Mouse (Mus musculus): ENCODE results near the gene Gpc4.

The Gpc4 gene

DNA sequence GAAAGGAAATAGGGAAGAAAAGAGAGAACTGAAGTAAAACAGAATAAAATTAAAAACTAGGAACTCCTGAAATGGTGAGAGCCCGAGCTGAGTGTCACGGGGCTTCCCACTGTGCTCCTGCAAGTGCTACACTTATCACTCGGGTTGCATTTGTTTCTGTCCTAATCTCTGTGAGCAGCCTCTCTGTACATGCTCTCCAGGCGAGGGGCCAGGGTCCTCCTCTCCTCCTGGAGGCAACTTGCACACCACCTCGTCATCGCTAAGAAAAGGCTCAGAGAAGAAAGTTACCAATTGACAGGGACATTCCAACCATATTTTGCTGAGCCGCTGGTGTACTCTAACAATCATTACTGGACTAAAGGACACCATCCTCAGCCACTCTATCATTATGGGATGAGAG lies 14.0 kb downstream of the Gpc4 start:
- no peak for DNase-seq (ENCODE audit: low spot score in 2 of 2)

DNA sequence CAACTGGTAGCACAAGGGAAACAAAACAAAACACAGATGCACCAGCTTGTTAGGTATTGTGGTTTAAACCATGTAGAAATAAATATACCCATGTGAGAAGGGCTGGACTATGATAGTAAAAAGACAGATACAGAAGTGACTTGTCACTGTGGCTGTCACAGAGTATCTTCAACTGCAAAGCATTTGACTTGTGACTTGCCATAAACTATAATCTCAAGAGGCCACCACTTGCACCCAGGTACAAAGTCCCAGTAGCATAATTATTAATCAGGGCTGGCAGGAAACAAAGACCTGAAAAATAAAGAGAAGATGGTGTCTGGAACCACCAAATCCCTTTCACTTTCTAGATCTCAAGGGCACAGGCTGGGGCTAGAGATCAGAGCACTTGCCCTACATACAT lies 19.5 kb downstream of the Gpc4 start:
- no peak for DNase-seq (ENCODE audit: low spot score in 2 of 2)

DNA sequence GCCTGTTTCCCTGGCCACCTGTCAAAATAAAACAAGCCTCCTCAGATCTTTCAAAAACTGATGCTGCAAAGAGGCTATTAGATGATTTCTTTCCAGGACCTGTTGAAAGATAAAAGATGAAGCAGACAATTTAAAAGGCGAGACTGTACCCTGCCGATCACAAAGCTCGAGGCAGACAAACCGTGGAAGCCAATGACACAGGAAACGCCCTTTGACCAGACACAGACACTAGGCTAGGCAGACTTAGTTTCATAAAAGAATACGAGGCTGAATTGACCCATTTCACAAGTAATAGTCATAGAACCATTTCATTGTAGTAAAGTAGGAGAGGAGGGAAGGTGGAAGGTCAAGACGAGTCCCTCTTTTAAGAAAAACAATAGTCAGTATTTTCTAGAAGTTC lies 20.6 kb downstream of the Gpc4 start:
- no peak for DNase-seq (ENCODE audit: low spot score in 2 of 2)

DNA sequence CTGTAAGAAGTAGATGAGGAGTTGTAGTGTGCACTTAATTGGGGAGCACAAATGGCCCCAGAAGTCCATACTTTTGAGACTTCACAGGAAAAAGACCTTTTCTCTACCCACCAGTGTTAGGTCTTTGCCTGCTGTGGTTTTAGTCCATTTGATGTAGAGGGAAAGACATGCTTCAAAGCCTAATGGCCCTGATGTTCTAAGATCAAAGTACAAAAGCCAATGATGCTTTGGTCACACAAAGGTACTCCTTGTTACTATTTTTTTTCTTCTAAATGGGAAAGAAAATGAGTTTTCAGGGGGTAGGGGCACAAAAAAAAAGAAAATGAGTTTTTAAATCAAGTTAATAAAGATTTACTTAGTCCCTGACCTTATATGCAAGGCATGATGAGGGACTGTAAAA lies 24.7 kb downstream of the Gpc4 start:
- DNase-seq (ENCODE audit: low spot score in 2 of 2): no peak

DNA sequence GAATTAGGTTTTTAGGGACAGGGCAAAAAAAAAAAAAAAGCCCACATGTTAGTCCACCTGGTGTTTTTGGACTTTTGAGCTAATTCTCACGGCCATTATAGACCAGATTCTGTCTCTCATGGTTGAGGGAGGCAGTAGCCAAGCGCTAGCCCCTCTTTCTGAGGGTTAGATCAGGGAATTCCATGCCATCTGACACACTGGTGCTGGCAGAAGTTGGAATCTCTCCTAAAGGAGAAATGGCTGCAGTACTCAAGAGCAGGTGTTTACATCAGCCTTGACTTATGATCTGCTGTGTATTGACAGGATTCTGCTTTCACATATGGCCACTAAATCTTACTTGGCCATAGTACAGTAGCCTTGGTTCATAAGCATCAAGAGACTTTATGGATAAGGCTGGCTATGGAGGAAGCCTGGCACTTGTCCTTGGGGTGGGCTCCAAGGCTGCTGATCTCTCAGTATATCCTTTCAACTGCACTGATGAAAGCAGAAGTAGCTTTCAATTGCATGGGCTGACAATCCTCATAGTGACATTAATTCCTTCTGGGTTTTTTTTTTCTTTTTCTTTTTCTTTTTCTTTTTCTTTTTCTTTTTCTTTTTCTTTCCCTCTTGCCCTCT lies 26.5 kb downstream of the Gpc4 start:
- DNase-seq (ENCODE audit: low spot score in 2 of 2): no peak

DNA sequence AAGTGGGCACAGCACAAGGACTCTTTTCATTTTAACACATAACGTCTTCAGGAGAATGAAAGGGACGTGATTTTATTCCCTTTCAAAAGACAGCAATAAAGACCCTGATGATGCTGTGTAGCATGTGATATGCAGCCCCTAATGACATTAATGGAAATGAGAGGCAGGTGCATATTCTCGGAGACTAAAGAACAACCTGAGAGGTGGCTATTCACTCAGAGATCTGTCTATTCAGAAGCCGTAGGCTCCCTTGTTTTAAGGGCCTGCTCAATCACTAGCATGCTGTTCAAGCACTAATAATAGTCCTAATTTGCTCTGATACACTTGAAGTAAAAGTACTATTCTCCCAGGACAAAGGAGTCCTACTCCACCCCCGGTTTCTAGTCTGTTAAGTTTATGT lies 27.0 kb downstream of the Gpc4 start:
- no peak for DNase-seq (ENCODE audit: low spot score in 2 of 2)

DNA sequence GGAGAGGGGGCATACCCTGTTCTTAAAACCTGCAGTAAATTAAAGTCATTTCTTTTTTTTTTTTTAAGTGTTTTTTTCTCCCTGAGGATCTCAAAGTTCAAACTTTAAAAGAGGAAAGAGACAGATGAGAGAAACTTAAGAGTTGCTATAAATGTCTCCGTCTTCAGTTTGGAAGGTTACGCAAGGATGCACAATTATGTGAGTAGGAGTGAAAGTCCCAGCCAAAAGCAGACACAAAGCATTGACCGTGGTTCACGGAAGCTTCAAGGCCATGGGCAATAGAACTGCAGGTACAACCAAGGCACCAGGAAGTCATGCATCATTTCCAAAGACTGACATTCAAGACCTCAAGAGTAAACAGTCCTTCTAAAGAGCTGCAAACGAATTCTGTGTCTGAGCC lies 28.5 kb downstream of the Gpc4 start:
- DNase-seq (ENCODE audit: low spot score in 2 of 2): no peak

DNA sequence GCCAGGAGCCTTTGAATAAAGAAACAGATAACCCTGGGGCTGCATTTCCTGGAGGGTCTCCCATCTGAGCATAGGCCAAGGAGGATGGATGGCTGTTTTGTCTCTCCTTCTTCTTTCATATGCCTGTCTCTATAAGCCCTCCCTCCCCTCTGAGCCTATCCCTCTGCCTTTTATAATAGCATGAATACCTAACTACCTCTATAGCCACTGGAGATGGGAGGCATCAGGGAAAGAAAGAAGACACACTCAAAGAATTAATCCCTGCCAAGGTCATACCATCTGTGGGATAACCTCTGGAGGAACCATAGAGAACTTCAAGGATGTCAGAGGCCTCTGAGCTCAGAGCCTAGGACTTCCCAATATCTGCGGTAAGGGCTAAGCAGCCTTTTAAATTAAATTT lies 35.4 kb downstream of the Gpc4 start:
- no peak for DNase-seq (ENCODE audit: low spot score in 2 of 2)

DNA sequence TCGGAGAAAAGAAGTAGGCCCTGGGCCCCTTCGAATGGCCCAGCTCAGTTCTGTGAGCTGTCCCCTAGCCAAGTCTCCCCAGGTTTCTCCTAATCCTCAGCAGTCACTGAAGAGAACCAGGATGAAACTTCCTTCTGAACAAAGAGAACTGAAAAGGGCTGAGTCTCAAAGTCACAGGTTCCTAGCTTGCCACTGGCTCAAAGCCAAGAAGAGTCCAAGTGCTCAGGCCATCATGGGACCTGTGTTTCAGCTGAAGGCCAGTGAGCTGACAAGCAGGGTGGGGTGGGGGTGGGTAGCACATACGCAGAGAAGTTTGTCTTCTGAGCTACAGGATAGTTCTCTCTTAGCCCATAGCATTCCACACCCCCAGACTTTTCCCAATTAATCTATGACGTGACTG lies 36.3 kb downstream of the Gpc4 start:
- DNase-seq (ENCODE audit: low spot score in 2 of 2): no peak

DNA sequence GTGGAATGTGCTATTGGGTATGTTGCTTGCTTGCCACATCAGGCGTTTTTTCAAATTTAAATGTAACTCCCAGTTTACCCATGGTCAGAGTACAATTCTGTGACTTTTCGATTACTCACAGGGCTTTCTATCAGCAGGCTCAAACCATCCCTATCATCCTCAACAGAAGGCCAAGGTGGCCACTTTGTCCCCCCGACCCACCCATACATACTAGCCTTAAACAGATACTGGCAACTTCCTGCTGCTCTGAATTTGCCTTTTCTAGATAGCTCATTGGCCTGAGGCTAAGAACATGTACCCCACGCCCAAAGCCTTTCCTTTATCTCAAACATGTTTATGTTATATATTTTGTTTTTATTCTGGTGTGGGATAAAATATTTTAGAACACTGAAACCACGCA lies 51.4 kb downstream of the Gpc4 start:
- DNase-seq (ENCODE audit: low spot score in 2 of 2): no peak

DNA sequence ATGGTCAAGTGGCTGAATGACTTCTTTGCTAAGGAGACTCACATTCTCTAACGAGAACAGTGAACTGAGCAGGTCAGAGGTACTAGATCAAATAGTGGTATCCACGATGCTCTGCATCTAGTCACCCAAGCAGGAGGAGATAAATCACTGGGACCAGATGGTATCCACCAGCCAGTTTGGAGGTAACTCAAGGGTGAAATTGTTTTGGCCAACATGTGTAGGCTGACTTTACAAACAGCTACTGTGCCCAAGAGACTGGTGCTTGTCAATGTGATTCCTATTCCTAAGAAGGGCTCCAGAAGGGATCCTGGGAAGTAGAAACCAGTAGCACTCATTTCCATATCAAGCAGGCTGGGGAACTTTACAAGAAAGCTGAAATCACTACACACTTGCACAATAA lies 55.4 kb downstream of the Gpc4 start:
- no peak for DNase-seq (ENCODE audit: low spot score in 2 of 2)

DNA sequence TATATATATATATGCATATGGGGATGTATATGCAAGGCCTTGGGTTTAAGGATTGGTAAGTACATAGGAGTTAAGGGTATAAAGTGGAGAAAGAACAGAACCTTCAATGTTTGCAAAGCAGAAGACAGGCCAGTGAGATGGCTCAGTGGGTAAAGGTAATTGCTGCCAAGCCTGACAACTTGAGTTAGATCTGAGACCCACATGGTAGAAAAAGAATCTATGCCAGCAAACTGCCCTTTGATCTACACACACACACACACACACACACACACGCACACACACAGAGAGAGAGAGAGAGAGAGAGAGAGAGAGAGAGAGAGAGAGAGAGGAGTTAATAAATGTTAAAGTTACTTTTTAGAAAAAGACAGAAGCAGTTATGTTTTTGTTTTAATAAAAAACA lies 56.1 kb downstream of the Gpc4 start:
- no peak for DNase-seq (ENCODE audit: low spot score in 2 of 2)

DNA sequence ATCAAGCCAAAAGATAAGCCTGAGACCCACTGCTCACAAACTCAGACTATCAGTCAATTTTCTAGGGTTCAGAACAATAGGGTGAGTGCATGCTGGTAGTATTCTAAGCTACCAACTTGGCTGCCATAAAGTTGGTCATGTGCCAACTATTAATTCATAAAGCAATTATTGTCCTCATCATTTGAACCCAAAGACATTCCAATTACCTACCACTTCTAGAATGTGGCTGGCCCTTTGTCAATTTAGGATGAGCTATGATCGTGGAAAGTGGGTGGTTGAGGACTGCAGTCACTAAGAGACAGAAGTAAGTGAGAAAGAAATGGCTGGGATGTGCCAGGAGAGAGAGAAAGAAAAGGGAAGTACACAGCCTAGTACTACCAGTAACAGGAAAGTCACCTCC lies 61.3 kb downstream of the Gpc4 start:
- DNase-seq (ENCODE audit: low spot score in 2 of 2): no peak

DNA sequence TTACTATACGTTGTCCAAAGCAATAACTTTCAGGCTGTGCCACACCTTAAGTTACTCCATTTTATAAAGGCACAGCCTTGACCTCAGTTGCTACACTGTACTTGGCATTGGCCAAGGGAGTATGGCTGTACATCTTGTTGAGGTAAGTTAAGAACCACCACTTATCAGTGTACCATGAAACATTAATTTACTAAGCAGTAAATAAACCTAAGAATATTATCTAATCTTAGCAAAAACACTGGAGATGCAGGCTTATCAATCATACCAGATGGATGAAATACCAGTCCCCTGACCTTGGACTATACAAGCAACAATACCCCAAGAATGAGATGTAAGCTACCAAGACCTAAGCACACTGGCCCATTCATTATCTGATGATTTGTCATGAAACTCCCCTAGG lies 63.1 kb downstream of the Gpc4 start:
- DNase-seq (ENCODE audit: low spot score in 2 of 2): no peak

DNA sequence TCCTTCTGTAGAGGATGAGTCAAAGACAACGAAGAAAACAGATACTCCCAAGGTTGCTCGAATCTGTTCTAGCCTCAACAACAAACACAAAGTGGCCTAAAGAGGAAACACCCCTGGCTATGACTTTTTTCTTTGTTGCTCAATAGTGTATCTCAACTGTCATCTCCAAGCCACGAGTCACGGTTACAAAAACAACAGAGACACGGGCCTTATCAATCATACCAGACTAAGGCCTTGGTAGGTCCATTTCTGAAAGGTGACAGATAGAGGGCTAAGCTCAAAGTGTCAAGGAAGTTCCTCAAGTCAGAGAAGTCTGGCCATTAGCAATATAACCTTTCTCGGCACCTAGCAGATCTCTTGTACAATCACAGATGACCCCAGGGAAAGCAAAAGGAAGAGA lies 63.6 kb downstream of the Gpc4 start:
- DNase-seq (ENCODE audit: low spot score in 2 of 2): no peak

DNA sequence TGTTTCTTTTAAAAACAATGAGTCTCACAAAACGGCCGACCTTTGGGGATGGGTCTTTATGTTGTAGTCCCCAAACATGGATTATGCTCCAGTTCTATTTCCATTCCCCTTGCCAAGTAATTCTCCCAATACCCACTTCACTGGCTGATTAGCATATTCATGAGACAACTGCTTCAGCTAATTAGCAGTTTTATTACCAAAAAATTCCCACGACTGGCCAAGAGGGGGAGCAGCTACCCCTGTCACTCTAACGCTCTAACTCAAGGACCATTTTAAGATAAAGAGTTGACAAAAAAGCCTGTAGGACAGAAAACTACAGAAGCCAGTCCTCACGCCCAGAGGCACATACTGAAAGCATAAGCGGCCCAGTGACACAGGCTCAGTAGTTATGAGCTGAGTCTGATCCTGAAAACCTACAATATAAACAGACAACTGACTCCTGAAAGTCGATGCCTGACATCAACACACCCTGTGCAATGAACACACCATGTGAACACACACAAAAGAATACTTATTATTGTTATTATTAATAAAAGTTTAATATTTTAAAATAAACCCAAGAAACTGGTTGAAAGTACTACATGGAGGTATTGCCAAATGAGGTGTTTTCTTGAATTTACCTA lies 77.2 kb downstream of the Gpc4 start:
- peak in 1 of 2 experiments; percentile 3 for DNase-seq (ENCODE audit: low spot score in 2 of 2)

DNA sequence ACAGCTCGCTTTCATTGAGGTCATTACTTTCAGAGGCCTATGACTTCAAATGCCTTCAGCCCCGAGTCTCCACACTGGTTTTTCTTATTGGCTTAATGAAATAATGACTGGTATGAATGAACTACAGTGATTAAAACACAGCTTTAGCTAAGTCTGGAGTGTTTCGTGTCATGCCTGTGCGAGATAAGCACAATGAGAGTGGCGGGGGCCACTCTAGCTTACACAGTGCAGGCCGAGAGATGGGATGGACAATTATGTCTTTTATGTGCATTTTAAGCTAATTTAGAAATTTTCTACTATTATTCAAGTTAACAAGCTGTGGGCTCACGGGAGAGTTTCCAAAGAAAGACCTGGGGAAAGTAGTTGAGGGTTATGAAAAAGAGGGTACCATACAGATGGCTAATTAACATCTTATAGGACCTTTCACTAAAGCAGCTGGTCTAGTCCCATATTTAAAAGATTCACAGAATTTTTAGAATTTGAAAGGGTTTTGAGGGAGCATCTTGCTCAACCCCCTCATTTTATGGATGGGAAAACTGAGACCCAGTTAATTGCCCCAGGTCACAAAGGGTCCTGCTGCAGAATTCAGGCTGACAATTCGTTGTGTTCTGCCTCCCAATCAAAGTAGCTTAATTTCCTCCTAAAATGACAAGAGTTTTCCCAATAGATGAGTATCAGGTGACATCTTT lies 78.0 kb downstream of the Gpc4 start:
- no peak for DNase-seq (ENCODE audit: low spot score in 2 of 2)

DNA sequence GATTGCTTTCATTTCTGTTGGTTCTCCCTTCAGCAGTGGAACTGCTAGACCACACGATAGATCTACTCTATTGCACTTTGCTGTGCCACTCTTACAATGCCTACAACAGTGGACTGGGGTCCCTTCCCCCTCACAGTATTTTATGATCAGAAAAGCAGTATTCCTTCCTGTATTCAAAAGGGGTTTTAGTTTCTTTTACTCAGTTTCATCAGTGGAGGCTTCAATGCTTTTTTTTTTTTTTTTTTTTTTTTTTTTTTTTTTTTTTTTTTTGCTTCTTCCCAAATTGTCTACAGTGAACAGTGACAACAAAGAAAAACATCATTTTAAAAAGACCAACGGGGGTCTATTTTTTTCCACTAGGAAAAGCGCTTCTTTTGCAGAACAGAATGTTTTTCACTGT lies 81.5 kb downstream of the Gpc4 start:
- no peak for DNase-seq (ENCODE audit: low spot score in 2 of 2)

DNA sequence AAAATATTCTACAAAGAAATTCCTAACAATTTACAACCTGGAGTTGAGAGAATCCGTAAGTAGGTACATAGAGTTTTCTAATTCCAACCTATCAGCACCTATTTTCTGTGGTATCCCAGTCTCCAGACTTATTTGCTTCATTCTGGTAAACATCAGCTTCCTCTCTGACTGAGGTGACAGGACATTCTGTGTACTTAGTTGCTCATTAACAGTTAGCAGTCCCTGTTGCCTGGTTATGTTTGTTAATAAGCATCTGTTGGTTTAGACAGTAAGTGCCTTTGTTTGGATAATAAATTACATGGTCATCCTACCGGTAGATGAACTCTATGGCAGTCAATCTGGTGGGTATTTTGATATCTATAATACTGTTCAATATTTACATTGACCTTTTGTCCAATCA lies 92.6 kb downstream of the Gpc4 start:
- DNase-seq (ENCODE audit: low spot score in 2 of 2): no peak

DNA sequence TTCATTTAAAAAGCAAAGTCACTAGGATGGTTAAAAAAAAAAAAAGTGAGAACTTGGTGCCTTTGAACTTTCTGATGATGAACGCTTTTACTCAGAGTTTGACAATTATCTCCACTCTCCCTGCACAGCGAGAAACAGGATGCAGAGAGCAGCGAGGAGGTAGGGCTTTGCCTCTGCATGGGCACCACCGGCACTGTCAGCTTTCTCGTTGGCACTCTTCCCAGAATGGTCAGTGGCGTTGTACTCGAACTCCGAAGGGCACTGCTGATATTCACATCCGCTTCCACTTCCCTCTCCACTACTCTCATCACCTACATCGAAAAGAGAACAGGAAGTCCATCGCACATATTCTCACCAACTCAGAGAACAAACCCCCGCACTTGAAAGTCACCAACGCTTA lies 111.6 kb downstream of the Gpc4 start:
- no peak for DNase-seq (ENCODE audit: low spot score in 2 of 2)

DNA sequence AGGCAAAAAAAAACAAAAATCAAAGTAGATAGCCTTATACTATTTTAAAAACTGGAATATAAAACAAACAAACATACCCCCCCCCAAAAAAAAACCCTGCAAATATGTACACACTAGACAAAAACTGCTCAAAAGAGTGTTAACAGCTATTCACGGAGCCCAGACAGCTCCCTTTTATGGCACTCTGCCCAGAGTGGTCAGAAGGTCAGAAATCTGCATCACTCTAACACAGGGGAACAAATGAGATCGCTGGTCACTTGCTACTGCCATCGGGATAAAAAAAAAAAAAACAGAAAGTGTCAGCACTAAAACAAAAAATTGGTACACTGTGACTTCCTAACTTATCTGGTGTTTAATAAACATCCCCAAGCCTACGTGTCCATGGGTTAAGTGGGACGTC lies 113.0 kb downstream of the Gpc4 start:
- DNase-seq (ENCODE audit: low spot score in 2 of 2): no peak

DNA sequence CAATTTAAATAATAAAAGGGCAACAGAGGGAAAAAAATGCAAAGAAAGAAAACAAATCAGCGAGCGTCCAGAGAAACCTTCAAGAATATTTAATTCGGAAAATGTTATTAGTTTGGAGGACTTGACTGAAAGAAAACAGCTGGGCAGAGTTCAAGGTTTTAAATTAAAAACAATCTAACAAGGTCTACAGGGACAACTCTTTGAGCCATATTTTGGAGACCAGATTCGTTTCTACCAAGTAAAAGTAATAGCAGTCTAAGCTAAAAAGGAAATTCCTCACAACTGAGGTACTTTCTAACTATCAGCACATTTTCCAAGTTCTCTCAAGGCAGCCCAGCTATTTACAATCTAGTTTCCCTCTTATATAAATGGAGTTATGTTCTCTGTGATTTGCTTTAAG lies 114.1 kb downstream of the Gpc4 start:
- DNase-seq (ENCODE audit: low spot score in 2 of 2): no peak

DNA sequence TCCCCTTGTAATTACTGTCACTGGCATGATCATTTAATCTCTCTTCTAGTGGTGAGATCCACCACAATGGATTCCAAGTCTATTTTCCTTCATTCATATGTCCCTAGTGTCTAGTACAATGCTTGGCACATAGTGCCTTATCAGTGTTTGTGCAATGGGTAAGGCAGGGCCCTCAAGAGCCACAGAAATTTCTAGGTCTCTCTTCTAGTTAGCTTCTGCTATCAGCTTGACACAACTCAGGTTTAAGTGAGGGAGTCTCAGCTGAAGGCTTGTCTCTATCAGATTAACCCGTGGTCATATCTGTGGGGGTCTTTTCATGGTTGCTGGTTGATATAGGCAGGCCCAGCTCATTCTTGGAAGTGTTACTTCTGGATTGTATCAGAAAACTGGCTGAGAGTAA lies 125.2 kb downstream of the Gpc4 start:
- no peak for DNase-seq (ENCODE audit: low spot score in 2 of 2)

DNA sequence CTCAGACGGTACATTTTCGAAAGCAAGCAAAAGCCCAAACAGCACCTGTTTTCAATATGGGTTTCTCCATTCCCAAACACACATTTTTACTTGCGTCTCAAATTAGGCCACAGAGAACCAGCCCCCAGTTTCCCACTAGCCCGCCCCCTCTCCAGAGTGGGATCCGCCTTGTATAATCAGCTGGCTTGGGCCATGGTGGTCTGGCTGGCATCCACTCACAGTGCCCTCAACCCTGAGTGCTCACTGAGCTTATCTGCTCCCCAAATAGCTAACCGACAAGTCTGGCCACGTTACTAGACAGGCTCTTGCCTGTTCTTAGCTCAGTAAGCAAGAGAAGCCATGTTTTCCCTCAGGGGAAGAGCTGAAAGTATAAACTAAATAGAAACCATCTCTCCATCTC lies 134.9 kb downstream of the Gpc4 start:
- no peak for DNase-seq (ENCODE audit: low spot score in 2 of 2)
